Mouse (Mus musculus) urinary bladder, postnatal 14 days (tissue): ENCODE measurements around the gene Sfpq.
"Not testable (repeated sequence)": the region's sequence is repeated elsewhere in the genome, so short reads cannot be mapped to it uniquely, and the experiment has no call there.

ENCODE experiments used
- DNase-seq: peaks from one replicate; pipeline ENCODE4 v3.0.0; 2021; ENCODE audit warnings: low spot score

The Sfpq gene

DNA sequence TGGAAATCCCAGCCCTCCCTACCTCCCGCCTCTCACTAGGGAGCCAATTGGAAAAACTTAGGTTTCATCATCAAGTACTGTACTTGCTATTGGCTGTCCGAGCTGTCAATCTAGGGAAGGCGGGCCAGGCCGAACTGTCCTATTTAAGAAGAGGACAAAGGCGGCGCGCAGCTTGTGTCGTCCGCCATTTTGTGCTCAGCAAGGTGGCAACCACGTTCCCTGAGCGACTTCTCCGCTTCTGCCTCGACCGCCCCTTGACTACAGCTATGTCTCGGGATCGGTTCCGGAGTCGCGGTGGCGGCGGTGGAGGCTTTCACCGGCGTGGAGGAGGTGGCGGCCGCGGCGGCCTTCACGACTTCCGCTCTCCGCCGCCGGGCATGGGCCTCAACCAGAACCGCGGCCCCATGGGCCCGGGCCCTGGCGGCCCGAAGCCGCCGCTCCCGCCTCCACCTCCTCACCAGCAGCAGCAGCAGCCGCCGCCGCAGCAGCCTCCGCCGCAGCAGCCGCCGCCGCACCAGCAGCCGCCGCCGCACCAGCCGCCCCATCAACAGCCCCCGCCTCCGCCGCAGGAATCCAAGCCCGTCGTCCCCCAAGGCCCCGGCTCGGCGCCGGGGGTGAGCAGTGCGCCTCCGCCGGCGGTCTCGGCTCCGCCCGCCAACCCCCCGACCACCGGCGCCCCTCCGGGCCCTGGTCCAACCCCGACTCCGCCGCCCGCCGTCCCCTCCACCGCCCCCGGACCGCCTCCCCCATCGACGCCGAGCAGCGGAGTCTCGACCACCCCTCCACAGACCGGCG lies at the start of gene Sfpq:
TSS of gene Sfpq (plus strand) at position 174 of the 795 bp plus-strand sequence.
- peak; percentile 98 for DNase-seq

DNA sequence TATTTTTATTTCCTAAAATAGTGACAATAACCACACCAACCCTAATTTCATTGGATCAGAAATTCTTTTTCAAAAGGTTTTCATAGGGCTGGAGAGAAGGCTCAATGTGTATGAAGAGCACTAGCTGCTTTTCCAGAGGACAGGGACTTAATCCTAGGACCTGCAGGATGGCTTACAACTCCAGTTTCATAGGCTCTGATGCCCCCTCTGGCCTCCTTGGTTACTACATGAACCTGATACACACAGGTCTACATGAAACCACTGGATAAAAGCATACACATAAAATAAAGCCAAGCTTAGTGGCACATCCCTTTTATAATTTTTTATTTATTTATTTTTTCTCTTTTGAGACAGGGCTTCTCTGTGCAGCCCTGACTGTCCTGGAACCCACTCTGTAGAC lies 43.7 kb upstream of the Sfpq start:
- DNase-seq, result peak; percentile 50

DNA sequence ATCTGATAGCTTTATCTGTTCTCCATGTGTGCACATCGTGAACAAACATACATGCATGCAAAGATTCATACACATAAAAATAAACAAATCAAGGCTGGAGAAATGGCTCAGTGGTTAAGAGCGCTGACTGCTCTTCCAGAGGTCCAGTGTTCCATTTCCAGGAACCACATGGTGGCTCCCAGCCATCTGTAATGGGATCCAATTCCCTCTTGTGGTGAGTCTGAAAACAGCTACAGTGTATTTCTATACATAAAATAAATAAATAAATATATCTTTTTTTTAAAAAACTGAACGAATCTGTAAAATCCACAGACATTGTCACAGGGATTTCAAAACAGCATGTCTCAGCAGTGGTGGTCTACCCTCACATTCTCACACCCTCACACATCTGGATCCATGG lies 42.4 kb upstream of the Sfpq start:
- DNase-seq, result no peak

DNA sequence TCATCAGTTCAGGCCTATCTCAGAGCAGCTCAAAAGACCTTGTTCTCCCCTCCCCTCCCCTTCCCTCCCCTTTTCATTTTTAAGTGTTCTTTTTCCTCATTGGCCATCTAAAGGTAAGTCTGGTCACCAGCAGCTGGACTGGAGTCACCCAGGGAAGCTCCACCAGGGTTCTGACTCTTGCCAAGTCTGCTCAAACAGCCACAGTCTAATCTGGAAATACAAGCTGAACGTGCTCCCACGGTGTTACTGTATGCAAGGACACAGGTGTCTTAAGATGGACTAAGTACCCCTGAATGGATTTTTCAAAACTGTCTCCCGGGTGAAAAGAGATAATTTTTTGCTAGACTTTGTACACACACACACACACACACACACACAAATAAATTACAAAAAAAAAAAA lies 37.8 kb upstream of the Sfpq start:
- DNase-seq, result peak; percentile 31

DNA sequence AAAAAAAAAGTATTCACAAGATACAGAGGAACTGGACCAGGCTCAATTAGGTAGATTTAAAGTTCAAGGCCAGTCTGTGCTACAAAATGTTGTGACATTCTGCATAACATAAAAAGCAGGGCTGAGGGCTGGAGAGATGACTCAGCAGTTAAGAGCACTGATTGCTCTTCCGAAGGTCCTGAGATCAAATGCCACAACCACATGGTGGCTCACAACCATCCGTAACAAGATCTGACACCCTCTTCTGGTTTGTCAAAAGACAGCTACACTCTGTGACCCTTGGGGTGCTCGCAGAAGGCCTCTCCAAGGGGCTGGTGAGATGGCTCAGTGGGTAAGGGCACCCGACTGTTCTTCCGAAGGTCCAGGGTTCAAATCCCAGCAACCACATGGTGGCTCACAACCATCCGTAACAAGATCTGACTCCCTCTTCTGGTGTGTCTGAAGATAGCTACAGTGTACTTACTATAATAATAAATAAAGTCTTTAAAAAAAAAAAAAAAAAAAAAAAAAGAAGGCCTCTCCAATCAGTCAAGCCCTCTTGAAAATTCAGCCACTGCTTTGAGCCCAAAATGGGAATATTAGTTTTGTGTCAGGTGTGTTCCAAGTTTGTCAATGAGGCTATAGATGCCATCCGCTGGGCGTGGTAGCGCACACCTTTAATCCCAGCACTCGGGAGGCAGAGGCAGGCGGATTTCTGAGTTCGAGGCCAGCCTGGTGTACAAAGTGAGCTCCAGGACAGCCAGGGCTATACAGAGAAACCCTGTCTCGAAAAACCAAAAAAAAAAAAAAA lies 37.2 kb upstream of the Sfpq start:
- not testable (repeated sequence) for DNase-seq

DNA sequence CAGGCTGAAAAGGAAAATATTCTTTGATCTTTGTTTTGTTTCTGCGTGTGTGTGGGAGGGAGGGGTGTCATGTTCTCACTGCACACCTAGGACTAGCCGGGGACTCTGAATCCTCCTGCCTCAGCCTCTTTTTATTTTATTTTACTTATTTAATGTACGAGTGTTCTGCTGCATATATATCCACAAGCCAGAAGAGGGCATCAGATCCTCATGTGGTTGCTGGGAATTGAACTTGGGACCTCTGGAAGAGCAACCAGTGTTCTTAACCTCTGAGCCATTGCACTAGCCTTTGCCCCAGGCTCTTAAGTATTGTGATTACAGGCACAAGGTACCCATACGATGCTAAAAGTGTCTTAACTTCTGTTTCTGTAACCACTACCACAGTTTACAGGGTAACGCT lies 34.4 kb upstream of the Sfpq start:
- no peak for DNase-seq

DNA sequence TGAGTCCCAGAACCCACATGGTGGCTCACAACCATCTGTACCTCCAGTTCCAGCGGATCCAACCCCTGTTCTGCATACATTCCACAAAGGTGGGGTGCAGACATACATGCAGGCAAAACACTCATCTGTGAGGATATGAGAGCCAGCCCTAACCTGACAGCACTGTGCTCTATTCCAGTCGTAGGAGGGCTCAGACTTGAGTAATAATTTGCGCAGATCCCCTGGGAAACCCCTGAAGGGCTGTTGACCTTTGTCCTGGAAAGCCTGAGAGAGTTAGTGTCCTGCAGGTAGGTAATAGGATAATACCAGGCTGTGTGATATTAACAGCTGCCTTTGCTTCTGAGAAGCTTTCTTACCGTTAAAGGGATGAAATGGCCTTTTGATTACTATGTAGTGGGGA lies 32.6 kb upstream of the Sfpq start:
- no peak for DNase-seq

DNA sequence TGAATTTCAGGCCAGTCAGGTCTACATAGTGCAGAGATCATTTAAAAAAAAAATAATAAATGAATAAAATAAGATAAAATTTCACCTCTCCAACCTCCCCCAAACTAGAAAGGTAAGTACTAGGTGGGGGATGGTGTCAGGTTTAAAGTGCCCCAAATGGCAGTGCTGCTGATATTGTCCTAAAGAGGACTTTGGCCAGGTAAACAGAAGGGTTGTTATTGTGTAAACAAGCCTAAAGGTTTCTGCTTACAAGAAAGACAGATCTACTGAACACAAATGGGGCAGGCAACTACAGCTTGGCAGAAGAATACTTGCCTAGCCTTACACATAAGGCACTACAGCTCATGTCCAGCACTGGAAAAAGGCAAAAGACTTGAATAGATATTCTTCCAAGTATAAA lies 30.6 kb upstream of the Sfpq start:
- DNase-seq, result no peak

DNA sequence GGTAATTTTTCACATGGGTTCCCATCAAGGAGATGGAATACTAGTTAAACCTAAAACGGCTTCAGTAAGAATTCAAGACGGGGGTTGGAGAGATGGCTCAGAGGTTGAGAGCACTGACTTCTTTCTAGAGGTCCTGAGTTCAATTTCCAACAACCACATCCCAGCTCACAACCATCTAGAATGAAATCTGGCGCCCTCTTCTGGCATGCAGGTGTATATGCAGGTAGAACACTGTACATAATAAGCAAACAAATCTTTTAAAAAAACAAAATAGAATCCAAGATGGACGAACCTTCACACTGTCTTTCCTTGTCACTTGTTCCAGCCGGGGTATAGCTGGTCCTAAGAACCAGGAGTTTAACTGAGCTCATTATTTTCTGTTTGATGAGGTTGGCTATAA lies 28.8 kb upstream of the Sfpq start:
- no peak for DNase-seq

DNA sequence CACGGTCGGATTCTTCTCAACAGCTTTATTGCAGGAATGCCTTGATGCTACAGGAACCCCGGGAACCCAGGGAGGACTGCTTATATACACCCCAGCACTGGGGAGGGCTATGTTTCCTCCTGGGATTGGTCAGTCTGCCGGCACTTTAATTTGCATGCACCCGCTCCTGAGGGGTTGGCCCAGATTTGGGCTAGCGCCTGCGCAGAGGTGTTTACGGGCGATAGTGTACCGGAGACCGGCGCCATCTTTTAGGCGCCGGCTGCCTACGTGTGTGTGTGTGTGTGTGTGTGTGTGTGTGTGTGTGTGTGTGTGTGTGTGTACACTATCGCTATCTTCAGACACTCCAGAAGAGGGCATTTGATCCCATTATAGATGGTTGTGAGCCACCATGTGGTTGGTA lies 21.8 kb upstream of the Sfpq start:
- not testable (repeated sequence) for DNase-seq

DNA sequence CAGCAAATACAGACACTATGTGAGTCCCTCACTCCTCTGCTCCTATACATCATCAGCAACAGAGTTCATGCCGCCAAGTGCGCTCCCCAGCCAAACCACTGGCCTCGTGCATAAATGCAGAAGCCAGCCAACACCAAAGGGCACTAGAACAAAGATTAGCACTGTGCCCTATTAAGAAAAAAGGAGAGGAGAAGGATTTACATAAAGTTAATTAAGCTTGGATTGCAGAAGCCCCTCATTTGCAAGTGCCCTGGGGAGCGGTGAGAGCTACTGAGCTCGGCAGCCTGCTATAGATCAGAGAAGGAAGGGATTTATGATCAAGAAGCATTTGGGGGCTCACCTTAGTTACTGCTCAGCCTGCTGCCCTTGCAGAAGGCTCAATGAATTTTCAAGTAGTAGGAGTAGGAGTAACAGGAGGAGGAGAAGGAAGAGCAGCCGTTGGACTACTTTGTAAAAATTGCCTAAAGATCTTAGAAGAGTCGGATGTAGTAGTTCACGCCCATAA lies 20.5 kb upstream of the Sfpq start:
- no peak for DNase-seq

DNA sequence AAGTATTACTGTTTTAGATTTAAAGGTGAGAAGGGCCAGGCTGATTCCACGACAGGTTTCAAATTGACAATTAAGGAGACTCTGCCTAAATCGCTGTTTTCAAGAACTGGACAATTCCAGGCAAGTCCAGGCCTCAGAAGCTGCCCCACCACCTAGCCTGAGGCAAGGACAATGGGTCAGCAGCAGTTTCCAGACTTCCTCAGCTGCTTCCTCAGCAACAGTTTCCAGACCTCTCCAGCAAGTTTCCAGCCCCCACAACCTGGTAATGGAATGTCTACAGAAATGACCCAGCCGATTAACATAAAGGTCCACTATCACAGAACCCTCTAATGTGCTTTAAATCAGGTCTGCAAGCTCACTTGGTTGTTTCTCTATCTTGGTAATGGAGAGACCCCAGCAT lies 16.7 kb upstream of the Sfpq start:
- DNase-seq, result no peak

DNA sequence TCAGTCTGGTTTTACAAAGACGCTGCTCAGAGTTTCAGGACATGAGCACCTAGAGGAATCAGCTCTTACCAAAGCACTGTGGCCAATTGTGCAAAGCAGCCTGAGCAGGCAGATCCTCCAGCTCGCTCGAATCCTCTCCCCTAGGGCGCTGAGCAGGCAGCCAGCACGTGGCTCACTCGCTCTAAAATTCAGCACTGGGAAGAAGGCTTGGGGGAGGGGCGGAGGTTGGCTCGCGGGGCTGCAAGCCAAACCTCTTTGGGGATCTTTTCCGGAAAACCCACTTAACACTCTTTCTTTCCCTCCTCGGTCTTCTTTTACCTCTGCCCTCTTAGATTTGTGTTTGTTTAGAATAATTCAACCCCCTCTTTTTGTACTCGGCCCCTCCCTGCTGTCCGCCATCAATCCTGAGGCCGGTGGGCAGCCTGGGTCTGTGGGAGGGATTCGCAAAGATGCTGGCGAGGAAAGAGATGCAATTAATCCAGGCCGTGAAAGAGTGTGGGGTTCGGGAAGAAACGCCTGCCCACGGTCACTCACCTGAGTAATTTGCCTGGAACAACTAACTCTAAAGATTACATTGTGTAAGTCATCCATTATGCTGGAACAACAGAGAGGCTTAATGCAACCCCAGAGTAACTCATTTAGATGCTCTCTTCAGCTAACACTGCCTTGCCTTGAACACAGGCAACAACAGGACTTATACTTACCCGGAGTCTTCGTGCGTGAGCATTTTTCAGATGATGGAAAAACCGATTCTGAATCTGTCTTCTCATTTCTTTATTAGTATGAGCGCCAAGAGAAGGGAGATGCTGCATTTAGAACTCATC lies 15.8 kb upstream of the Sfpq start:
- DNase-seq, result peak; percentile 34

DNA sequence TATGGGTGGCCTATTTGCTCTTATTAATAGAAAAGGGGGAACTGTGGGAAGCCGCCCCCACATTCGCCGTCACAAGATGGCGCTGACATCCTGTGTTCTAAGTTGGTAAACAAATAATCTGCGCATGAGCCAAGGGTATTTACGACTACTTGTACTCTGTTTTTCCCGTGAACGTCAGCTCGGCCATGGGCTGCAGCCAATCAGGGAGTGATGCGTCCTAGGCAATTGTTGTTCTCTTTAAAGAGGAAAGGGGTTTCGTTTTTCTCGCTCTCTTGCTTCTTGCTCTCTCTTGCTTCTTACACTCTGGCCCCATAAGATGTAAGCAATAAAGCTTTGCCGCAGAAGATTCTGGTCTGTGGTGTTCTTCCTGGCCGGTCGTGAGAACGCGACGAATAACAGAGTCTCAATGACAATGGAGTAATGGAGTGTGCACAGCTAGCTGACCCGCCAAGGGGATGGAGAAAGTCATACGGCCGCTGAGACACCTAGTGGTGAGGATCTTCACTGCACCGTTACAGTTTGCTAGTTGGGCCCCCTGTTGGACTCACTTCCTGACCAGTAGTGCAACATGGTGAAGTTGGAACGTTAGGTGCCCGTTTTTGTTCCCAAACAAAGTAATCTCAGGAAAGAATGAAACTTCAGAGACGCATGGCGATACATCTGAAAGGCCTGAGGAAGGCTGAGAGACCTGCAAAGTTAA lies 5.7 kb upstream of the Sfpq start:
- DNase-seq, result peak; percentile 86

DNA sequence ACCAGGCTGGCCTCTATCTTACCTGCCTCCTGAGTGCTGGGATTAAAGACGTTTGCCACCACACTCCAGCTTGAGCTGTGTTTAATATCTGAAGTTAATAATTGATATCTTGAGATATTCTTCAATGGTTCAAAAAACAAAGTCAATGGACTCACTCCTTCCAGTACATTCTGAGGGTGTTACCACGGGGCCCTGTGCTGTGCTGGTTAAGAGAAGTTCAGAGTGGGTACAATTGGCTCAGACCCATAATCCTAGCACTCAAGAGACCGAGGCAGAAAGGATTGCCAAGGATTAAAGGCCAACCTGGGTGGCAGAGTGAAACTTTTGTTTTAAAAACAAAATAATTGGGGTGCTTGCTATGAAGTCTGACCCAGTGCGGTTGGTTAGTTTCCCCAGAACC lies 4.8 kb upstream of the Sfpq start:
- DNase-seq, result no peak

DNA sequence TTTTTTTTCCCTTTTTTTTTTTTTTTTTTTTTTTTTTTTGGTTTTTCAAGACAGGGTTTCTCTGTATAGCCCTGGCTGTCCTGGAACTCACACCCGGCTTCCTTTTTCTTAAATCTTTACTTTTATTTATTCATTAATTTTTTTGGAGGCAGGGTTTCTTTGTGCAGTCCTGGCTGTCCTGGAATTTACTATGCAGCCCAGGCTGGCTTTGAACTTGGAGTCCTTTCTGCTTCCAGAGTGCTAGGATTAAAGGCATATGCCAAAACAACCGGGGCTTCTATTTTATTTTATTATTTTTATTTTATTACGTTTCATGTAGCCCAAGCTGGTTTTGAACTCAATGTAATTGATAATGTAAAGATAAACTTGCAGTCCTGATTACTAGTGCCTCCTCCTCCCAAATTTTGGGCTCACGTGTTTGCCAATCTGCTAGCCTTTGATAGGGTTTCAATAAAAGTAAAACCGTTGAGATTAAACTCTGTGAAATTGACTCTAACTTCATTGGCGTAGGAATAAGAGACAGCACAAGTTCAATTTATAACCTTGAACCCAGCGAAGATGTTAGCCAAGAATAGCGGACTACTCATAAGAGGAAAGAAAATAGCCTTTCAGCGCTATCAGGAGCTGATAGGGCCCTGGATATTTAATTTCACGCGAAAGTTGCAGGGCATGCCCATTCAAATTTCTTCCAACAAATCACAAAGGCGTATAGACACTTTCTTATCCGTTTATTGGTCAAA lies 543 bp upstream of the Sfpq start:
- no peak for DNase-seq

DNA sequence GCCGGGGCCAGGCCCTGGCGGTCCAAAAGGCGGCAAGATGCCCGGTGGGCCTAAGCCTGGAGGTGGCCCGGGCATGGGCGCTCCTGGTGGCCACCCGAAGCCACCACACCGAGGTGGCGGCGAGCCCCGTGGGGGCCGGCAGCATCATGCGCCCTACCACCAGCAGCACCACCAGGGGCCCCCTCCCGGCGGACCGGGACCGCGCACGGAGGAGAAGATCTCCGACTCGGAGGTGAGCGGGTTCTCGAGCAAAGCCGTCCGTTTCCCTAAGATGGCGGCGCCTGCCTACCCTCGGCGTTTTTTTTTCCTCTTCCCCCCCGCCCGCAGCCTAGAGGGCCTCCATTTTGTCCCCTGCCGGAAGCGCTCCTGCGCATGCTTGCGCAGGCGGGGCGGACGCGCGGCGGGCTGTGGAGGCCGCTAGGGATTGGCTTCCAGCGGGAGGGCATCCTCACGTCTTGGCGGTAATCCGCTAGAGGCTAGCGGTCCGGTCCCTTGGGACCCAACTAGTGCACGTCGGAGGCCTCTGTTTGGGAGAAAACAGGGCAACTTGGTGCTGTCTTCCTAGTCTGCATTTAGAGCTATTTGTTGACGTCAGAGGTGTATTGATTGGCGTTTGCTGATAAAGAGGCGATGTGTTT lies 984 bp downstream of the Sfpq start:
- peak; percentile 86 for DNase-seq

DNA sequence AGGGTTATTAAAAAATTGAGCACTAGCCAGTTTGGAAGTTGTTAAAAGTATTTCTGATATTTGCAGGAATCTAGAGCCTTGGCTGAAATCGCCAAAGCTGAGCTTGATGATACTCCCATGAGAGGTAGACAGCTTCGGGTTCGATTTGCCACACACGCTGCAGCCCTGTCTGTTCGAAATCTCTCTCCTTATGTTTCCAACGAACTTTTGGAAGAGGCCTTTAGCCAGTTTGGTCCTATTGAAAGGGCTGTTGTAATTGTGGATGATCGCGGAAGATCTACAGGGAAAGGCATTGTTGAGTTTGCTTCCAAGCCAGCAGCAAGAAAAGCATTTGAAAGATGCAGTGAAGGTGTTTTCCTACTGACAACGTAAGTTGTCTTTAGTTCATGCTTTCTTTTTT lies 2.1 kb downstream of the Sfpq start:
- DNase-seq, result no peak

DNA sequence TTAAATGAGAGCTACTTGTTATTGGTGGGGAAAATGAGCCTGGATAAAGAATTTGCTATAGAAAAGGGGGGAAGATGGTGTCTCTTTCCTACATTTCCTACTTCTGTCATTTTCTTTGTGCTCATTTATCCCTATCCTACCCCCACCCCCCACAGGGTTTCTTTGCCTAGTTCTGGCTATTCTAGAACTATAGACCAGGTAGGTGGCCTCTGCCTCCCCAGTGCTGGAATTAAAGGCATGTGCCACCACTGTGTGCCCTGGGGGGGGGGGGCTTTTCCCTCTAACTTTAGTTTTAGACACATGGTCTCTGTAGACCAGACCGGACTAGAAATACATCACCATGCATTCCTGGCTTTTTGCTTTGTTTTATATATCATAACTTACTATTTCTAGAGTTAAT lies 3.1 kb downstream of the Sfpq start:
- DNase-seq, result no peak

DNA sequence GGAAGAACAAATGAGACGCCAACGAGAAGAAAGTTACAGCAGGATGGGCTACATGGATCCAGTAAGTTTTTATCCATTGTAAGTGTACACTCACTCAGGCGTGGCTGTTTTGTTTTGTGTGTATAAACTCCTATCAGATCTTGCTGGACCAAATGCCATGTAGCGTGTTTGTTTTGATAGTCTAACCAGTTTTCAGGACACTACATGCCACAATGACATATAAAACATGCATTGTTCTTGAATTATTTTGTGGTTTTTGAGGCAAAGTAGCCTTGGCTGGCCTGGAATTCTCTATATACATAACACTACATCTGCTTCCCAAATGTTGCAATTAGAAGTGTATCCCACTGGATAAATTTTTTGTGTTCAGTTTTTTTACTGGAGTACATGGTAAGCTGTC lies 5.7 kb downstream of the Sfpq start:
- DNase-seq, result no peak
